Mouse (Mus musculus): ENCODE results near the gene Bicra. TPM values are rescaled to one million over a fixed set of nuclear protein-coding genes. Genes with fewer than 3 reads are reported as not detected.

Gene Bicra
- polyA plus RNA-seq, 1 experiment from 2014 or later, result 11.6 TPM

GRCm38 (mm10) chr7:16033059-16033458 lies 14.7 kb downstream of the Bicra start:
- H3K27ac ChIP-seq (ENCODE audit: low read depth, low read length), result no peak overlapping the region
- 100% methylated on average over 1 of the region's 1 CpGs for WGBS
- no peak for ATAC-seq (replicated peaks; ENCODE audit: low FRiP score)
- no peak overlapping the region for H3K4me3 ChIP-seq (ENCODE audit: low read depth, low read length)
- no peaks in the 10 kb centered on the region; the same call in 1 of the 2 replicates for H3K36me3 ChIP-seq (ENCODE audit: control insufficient read depth, insufficient read depth, low read length)
- H3K4me2 ChIP-seq (ENCODE audit: low read depth, low read length, severe bottlenecking), result no peak overlapping the region
- H3K27me3 ChIP-seq (ENCODE audit: control insufficient read depth, insufficient read depth, low read length), result no peaks in the 10 kb centered on the region
- no peak for DNase-seq (ENCODE audit: low spot score)
- H3K9me3 ChIP-seq (ENCODE audit: control insufficient read depth, low read length), result no peaks in the 10 kb centered on the region; the same call in 1 of the 2 replicates
- H3K4me1 ChIP-seq (replicated peaks; ENCODE audit: control insufficient read depth, insufficient read depth, low read length), result no peaks in the 10 kb centered on the region
- H3K9ac ChIP-seq (ENCODE audit: low read length), result no peak overlapping the region

- DNase-seq (ENCODE audit: low spot score) (no peak), ATAC-seq (replicated peaks; ENCODE audit: low FRiP score) (no peak)
- Histone ChIP-seq H3K9me3 (ENCODE audit: control insufficient read depth, low read length) (no peaks in the 10 kb centered on the region; the same call in 1 of the 2 replicates), H3K9ac (ENCODE audit: low read length) (no peak overlapping the region), H3K4me2 (ENCODE audit: low read depth, low read length, severe bottlenecking) (no peak overlapping the region), H3K27ac (ENCODE audit: low read depth, low read length) (no peak overlapping the region), H3K36me3 (ENCODE audit: control insufficient read depth, insufficient read depth, low read length) (no peaks in the 10 kb centered on the region; the same call in 1 of the 2 replicates), H3K4me3 (ENCODE audit: low read depth, low read length) (no peak overlapping the region), H3K27me3 (ENCODE audit: control insufficient read depth, insufficient read depth, low read length) (no peaks in the 10 kb centered on the region), H3K4me1 (replicated peaks; ENCODE audit: control insufficient read depth, insufficient read depth, low read length) (no peaks in the 10 kb centered on the region)
- 91% methylated on average over 4 of the region's 4 CpGs for WGBS
These were observed 16.6 kb downstream of the Bicra start for GRCm38 (mm10) chr7:16031072-16031471.

- WGBS, result 91% methylated on average over 6 of the region's 6 CpGs
These were observed 19.4 kb downstream of the Bicra start for GRCm38 (mm10) chr7:16028102-16028927.

GRCm38 (mm10) chr7:16024603-16025222 lies 23.0 kb downstream of the Bicra start:
- ATAC-seq (replicated peaks; ENCODE audit: low FRiP score) (no peak), DNase-seq (ENCODE audit: low spot score) (no peak)
- H3K9ac ChIP-seq (ENCODE audit: low read length), result no peak overlapping the region
- no peak overlapping the region for H3K4me3 ChIP-seq (ENCODE audit: low read depth, low read length)
- WGBS, result 93% methylated on average over 8 of the region's 8 CpGs
- no peaks in the 10 kb centered on the region for H3K9me3 ChIP-seq (ENCODE audit: control insufficient read depth, low read length)
- H3K4me1 ChIP-seq (replicated peaks; ENCODE audit: control insufficient read depth, insufficient read depth, low read length), result no peaks in the 10 kb centered on the region
- H3K27me3 ChIP-seq (ENCODE audit: control insufficient read depth, insufficient read depth, low read length), result no peaks in the 10 kb centered on the region
- no peak overlapping the region for H3K27ac ChIP-seq (ENCODE audit: low read depth, low read length)
- H3K4me2 ChIP-seq (ENCODE audit: low read depth, low read length, severe bottlenecking), result no peak overlapping the region
- no peaks in the 10 kb centered on the region for H3K36me3 ChIP-seq (ENCODE audit: control insufficient read depth, insufficient read depth, low read length)

More at GRCm38 (mm10) chr7:16028102-16028927, 19.4 kb downstream of the Bicra start:
- H3K36me3 ChIP-seq (ENCODE audit: control insufficient read depth, insufficient read depth, low read length), result no peaks in the 10 kb centered on the region; the same call in 1 of the 2 replicates
- H3K4me2 ChIP-seq (ENCODE audit: low read depth, low read length, severe bottlenecking), result no peak overlapping the region
- H3K4me1 ChIP-seq (replicated peaks; ENCODE audit: control insufficient read depth, insufficient read depth, low read length), result no peaks in the 10 kb centered on the region
- no peak for ATAC-seq (replicated peaks; ENCODE audit: low FRiP score)
- no peaks in the 10 kb centered on the region for H3K27me3 ChIP-seq (ENCODE audit: control insufficient read depth, insufficient read depth, low read length)
- no peak overlapping the region for H3K9ac ChIP-seq (ENCODE audit: low read length)
- no peak for DNase-seq (ENCODE audit: low spot score)
- no peak overlapping the region for H3K4me3 ChIP-seq (ENCODE audit: low read depth, low read length)
- no peaks in the 10 kb centered on the region; the same call in 1 of the 2 replicates for H3K9me3 ChIP-seq (ENCODE audit: control insufficient read depth, low read length)
- no peak overlapping the region for H3K27ac ChIP-seq (ENCODE audit: low read depth, low read length)

- H3K4me3 ChIP-seq (ENCODE audit: low read depth, low read length), result no peak overlapping the region
- no peak overlapping the region for H3K4me2 ChIP-seq (ENCODE audit: low read depth, low read length, severe bottlenecking)
- no peak for DNase-seq (ENCODE audit: low spot score)
- no peak overlapping the region for H3K27ac ChIP-seq (ENCODE audit: low read depth, low read length)
- H3K36me3 ChIP-seq (ENCODE audit: control insufficient read depth, insufficient read depth, low read length), result no peaks in the 10 kb centered on the region
- H3K9ac ChIP-seq (ENCODE audit: low read length), result no peak overlapping the region
- no peaks in the 10 kb centered on the region for H3K9me3 ChIP-seq (ENCODE audit: control insufficient read depth, low read length)
- H3K27me3 ChIP-seq (ENCODE audit: control insufficient read depth, insufficient read depth, low read length), result no peaks in the 10 kb centered on the region
- no peak for ATAC-seq (replicated peaks; ENCODE audit: low FRiP score)
- no peaks in the 10 kb centered on the region for H3K4me1 ChIP-seq (replicated peaks; ENCODE audit: control insufficient read depth, insufficient read depth, low read length)
- WGBS, result 90% methylated on average over 5 of the region's 5 CpGs
These were observed 28.2 kb downstream of the Bicra start for GRCm38 (mm10) chr7:16019256-16020094.

GRCm38 (mm10) chr7:16018016-16018810 lies 29.5 kb downstream of the Bicra start:
- Histone ChIP-seq H3K4me2 (ENCODE audit: low read depth, low read length, severe bottlenecking) (no peak overlapping the region), H3K9ac (ENCODE audit: low read length) (no peak overlapping the region), H3K27me3 (ENCODE audit: control insufficient read depth, insufficient read depth, low read length) (no peaks in the 10 kb centered on the region), H3K9me3 (ENCODE audit: control insufficient read depth, low read length) (no peaks in the 10 kb centered on the region), H3K36me3 (ENCODE audit: control insufficient read depth, insufficient read depth, low read length) (no peaks in the 10 kb centered on the region), H3K4me3 (ENCODE audit: low read depth, low read length) (no peak overlapping the region), H3K4me1 (replicated peaks; ENCODE audit: control insufficient read depth, insufficient read depth, low read length) (no peaks in the 10 kb centered on the region), H3K27ac (ENCODE audit: low read depth, low read length) (no peak overlapping the region)
- DNase-seq (ENCODE audit: low spot score), result no peak
- ATAC-seq (replicated peaks; ENCODE audit: low FRiP score), result no peak
- 84% methylated on average over 9 of the region's 9 CpGs for WGBS

- WGBS, result 90% methylated on average over 5 of the region's 5 CpGs
- DNase-seq (ENCODE audit: low spot score) (no peak), ATAC-seq (replicated peaks; ENCODE audit: low FRiP score) (no peak)
- Histone ChIP-seq H3K27ac (ENCODE audit: low read depth, low read length) (no peak overlapping the region), H3K4me2 (ENCODE audit: low read depth, low read length, severe bottlenecking) (no peak overlapping the region), H3K9me3 (ENCODE audit: control insufficient read depth, low read length) (no peaks in the 10 kb centered on the region), H3K4me1 (replicated peaks; ENCODE audit: control insufficient read depth, insufficient read depth, low read length) (no peaks in the 10 kb centered on the region), H3K27me3 (ENCODE audit: control insufficient read depth, insufficient read depth, low read length) (no peaks in the 10 kb centered on the region), H3K9ac (ENCODE audit: low read length) (no peak overlapping the region), H3K4me3 (ENCODE audit: low read depth, low read length) (no peak overlapping the region), H3K36me3 (ENCODE audit: control insufficient read depth, insufficient read depth, low read length) (no peaks in the 10 kb centered on the region)
These were observed 32.3 kb downstream of the Bicra start for GRCm38 (mm10) chr7:16015384-16015783.

Data from forebrain, embryonic 11.5 days (tissue).